Mouse (Mus musculus) liver, adult 2 months (tissue): ENCODE measurements at regions not wholly inside any gene's neighbourhood (a gene's known extent, or its start where the extent isn't known, plus 50 kb on each side); places are given as distances from the start of the nearest gene placed in this dataset.

Experiments used
- CTCF ChIP-seq: fragments of 200-500 bp; IDR thresholded peaks from 2 replicates; pipeline ENCODE4 v1.5.1; 2011; ENCODE audit warnings: low read depth, low read length, control low read depth
- POLR2A ChIP-seq: fragments of 200-500 bp; IDR thresholded peaks from 2 replicates; pipeline ENCODE4 v1.6.1; 2011; ENCODE audit warnings: low read length, control low read depth; ENCODE audit not compliant: insufficient read depth; ENCODE audit errors: extremely low read depth

DNA sequence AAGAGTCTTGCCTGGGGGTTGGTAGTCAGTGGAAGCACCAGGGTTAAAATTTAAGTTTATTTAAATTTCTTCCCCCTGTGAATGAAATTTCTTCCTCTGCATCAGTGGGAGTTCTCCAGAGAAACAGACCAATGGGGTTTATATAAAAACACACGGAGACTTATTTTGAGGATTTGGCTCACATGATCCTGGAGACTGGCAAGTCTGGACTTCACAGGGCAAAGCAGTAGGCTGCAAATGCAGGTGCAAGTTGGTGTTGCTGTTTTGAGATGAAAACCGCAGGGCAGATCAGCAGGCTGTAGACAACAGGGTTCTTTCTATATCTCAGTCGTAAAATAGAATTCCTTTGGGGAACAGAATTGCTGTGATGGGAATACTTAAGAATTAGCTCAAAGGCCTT, 137.3 kb upstream of the Il12b start:
- TF ChIP-seq CTCF: no peak
- TF ChIP-seq POLR2A: no peak
